Mouse (Mus musculus) limb, embryonic 14.5 days (tissue): Measurements from ENCODE around the gene Brca2. TPM values are rescaled to one million over a fixed set of nuclear protein-coding genes. Genes with fewer than 3 reads are reported as not detected.
A peak's percentile ranks its signal among the peaks of the same experiment; 100 is the strongest.

Experiments used
- ATAC-seq: fragments of 200-750 bp; cut with Nextera tagmentation; 2 replicates; pipeline ENCODE4 v1.8.0; 2017; ENCODE audit warnings: low read depth, moderate number of reproducible peaks, moderate TSS enrichment; ENCODE audit not compliant: low FRiP score
- DNase-seq: peaks from one replicate; pipeline ENCODE4 v3.0.0-alpha.2; 2015; ENCODE audit warnings: low spot score
- H3K27ac ChIP-seq: fragments of 300-500 bp; sonication (generic); replicated peaks from 2 replicates; pipeline ENCODE4 v1.5.1; 2014; ENCODE audit warnings: low read depth, mild to moderate bottlenecking, low read length, moderate library complexity, mixed read lengths
- H3K27me3 ChIP-seq: fragments of 300-500 bp; sonication (generic); 2 replicates; pipeline ENCODE4 v1.6.1; 2014; ENCODE audit warnings: low read length, mixed read lengths; ENCODE audit not compliant: control insufficient read depth, insufficient read depth
- H3K36me3 ChIP-seq: fragments of 300-500 bp; sonication (generic); 2 replicates; pipeline ENCODE4 v1.6.1; 2014; ENCODE audit warnings: mild to moderate bottlenecking, low read length, moderate library complexity, mixed read lengths; ENCODE audit not compliant: control insufficient read depth, insufficient read depth
- H3K4me1 ChIP-seq: fragments of 300-500 bp; sonication (generic); 2 replicates; pipeline ENCODE4 v1.6.1; 2014; ENCODE audit warnings: antibody characterized with exemption, low read length, mixed read lengths; ENCODE audit not compliant: control insufficient read depth, insufficient read depth
- H3K4me2 ChIP-seq: fragments of 300-500 bp; sonication (generic); replicated peaks from 2 replicates; pipeline ENCODE4 v1.6.1; 2014; ENCODE audit warnings: low read depth, mild to moderate bottlenecking, low read length, moderate library complexity; ENCODE audit not compliant: severe bottlenecking
- H3K4me3 ChIP-seq: fragments of 300-500 bp; sonication (generic); replicated peaks from 2 replicates; pipeline ENCODE4 v1.5.1; 2014; ENCODE audit warnings: low read length
- H3K9ac ChIP-seq: fragments of 300-500 bp; sonication (generic); 2 replicates; pipeline ENCODE4 v1.6.1; 2014; ENCODE audit warnings: mild to moderate bottlenecking, low read depth, low read length, moderate library complexity; ENCODE audit not compliant: severe bottlenecking
- H3K9me3 ChIP-seq: fragments of 300-500 bp; sonication (generic); 2 replicates; pipeline ENCODE4 v1.6.1; 2016; ENCODE audit warnings: low read length; ENCODE audit not compliant: control insufficient read depth
- POLR2A ChIP-seq: fragments of 200-500 bp; IDR thresholded peaks from 2 replicates; pipeline ENCODE4 v1.8.0; 2012; ENCODE audit warnings: inconsistent platforms, mild to moderate bottlenecking, moderate library complexity, borderline replicate concordance; ENCODE audit not compliant: insufficient read depth, insufficient read length; ENCODE audit errors: extremely low read depth
- WGBS: fragments of 180-500 bp; shearing (Covaris S2); extraction: QIAGEN DNeasy Blood & Tissue Kit; methylation state at CpG from one replicate; pipeline ENCODE4 v1.1.7; 2014; 5-methylcytosine and 5-hydroxymethylcytosine counted together
- polyA plus RNA-seq, 2 experiments: library from polyadenylated mRNA; depleted of rRNA in 1 of 2; stranded (reverse) in 1 of 2; unstranded in 1 of 2; fragments of >200 nt; fragmentation: Nextera tagmentation in 1 of 2; extraction: Ambion mirVana in 1 of 2; gene quantifications; 2 replicates each; pipeline versions ENCODE4 v1.2.1 to v1.2.3; 2012 to 2014

Gene Brca2
- polyA plus RNA-seq, 2 experiments: 15.9 to 25.9 TPM

DNA sequence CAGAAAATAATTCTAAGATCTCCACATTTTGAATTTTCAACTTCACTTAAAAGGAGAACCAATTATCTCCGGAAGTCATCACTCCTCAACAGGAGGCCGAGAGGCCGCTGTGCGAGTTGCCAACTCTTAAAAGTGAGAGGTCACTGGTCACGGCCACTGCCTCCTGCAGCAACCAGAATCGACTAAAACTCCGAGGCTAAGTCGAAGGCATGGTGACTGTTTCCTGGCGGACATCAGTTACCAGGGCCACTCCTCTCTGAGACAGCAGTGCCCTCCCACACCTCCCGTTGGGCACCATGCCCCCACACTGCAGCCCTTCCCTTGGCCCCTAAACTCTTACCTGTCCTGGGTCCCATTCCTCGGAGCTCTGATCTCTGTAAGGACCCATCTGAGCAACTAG lies 54.4 kb downstream of the Brca2 start:
- no peaks in the 10 kb centered on the region; the same call in 1 of the 2 replicates for H3K4me1 ChIP-seq
- H3K36me3 ChIP-seq: peaks cover 5% of the 10 kb centered on the region
- H3K4me3 ChIP-seq: no peak overlapping the region
- no peaks in the 10 kb centered on the region for H3K27me3 ChIP-seq
- DNase-seq (no peak), ATAC-seq (no peak)
- no peak overlapping the region for H3K27ac ChIP-seq
- TF ChIP-seq POLR2A: no peak
- no peak overlapping the region for H3K4me2 ChIP-seq
- H3K9ac ChIP-seq: no peak overlapping the region
- WGBS: 86% methylated on average over 11 of the region's 11 CpGs
- no peaks in the 10 kb centered on the region for H3K9me3 ChIP-seq

DNA sequence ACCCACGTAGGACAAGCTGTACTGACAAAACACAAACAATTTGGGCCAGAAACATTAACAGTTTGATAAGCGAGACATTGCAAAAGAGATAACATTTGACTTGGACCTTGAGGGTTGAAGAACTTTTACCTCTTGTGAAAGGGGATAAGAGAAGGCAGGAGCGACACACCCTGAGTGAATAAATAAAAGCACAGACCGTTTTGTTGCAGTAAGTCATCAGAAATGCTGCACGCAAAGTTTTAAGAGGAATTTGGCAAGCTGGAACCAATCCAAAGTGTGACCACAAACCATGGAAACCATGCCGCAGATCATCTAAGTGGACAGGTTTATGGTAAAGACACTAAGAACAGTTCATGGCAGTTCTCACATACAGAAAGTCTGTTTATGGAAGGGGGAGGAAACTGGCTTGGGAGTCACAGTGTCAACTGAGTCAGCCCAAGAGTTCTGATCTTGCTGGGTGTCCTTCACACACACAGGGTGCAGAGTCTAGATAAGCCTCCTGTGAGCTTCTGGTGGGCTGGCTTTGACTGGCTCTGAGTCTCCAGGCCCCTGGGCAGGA lies 56.3 kb downstream of the Brca2 start:
- Histone ChIP-seq H3K4me1 (no peaks in the 10 kb centered on the region; the same call in 1 of the 2 replicates), H3K27me3 (no peaks in the 10 kb centered on the region), H3K9me3 (no peaks in the 10 kb centered on the region), H3K36me3 (no peaks in the 10 kb centered on the region), H3K4me2 (no peak overlapping the region), H3K4me3 (no peak overlapping the region), H3K9ac (no peak overlapping the region), H3K27ac (no peak overlapping the region)
- 46% methylated on average over 6 of the region's 6 CpGs for WGBS
- ATAC-seq: no peak
- TF ChIP-seq POLR2A: no peak
- DNase-seq: peak; percentile 32

DNA sequence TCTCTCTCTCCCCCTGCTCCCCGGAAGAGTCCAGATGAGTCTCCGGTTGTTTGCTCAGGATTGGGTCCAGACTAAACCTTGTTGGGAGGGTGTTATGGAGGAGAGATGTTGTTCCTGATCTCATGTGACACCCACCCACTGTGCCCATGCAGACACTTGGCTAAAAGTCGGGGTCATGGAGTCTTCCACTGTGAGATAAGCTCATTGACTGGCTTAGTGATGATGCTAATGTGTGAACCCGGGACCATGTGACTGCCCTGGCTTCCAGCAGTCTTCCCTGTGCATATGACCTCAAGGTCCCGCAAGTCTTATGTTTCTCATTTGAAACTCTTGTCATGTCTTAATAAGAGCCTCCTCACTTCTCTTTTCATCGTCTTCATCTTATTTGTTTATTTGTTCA lies 58.8 kb downstream of the Brca2 start:
- no peak for TF ChIP-seq POLR2A
- Histone ChIP-seq H3K4me3 (no peak overlapping the region), H3K9me3 (no peaks in the 10 kb centered on the region), H3K4me1 (no peaks in the 10 kb centered on the region; the same call in 1 of the 2 replicates), H3K36me3 (no peaks in the 10 kb centered on the region), H3K9ac (no peak overlapping the region), H3K27me3 (no peaks in the 10 kb centered on the region), H3K4me2 (no peak overlapping the region), H3K27ac (no peak overlapping the region)
- 80% methylated on average over 6 of the region's 6 CpGs for WGBS
- no peak for DNase-seq
- ATAC-seq: no peak

DNA sequence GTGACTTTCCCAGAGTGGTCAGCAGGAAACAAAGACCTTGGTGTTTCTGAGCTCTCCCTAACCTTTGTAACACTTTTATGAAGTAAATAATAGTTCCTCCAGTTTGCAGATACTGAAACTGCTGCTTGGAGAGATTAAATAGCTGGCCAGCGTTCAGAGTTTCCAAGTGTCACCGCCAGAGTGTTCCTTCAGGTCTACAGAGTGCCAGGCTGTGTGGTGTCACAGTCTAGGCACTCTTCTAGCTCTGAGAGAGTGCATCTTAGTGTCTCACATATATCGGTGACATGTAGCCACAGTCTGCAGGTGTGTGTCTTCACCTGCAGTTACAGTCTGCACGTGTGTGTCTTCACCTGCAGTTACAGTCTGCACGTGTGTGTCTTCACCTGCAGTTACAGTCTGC lies 60.8 kb downstream of the Brca2 start:
- 80% methylated on average over 5 of the region's 5 CpGs for WGBS
- Histone ChIP-seq H3K9ac (no peak overlapping the region), H3K4me2 (no peak overlapping the region), H3K4me3 (no peak overlapping the region), H3K27me3 (no peaks in the 10 kb centered on the region), H3K4me1 (no peaks in the 10 kb centered on the region; the same call in 1 of the 2 replicates), H3K36me3 (no peaks in the 10 kb centered on the region), H3K27ac (no peak overlapping the region), H3K9me3 (no peaks in the 10 kb centered on the region)
- no peak for TF ChIP-seq POLR2A
- ATAC-seq: no peak
- DNase-seq: no peak

DNA sequence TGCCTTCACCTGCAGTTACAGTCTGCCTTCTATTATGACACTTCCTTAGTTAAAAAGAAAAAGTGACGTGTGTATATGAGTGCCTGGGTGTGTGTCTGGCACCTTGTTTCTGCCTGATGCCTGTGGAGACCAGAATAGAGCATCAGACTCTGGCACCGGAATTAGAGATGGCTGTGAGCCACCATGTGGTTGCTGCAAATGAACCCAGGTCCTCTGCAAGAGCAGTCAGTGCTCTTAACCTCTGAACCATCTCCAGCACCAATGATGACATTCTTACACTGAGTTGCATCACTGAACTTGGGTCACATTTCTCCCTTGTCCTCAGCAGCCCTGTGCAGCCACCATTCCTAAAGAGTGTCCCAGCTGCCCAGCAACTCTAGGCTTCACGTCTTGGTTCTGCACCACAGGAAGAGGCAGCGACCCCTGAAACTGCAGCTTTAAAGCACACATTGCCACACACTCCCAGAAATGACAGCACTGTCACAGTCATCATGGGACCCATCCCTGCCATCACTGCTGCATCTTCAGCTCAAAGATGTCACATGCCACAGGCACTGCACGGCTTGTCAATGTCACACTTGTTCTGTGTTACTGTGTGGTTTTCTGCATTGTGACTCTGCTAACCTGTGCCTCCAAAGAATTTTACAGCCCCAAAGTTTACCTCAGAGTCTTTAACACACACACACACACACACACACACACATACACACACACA lies 61.3 kb downstream of the Brca2 start:
- DNase-seq (no peak), ATAC-seq (no peak)
- Histone ChIP-seq H3K36me3 (no peaks in the 10 kb centered on the region), H3K27me3 (no peaks in the 10 kb centered on the region), H3K27ac (no peak overlapping the region), H3K4me2 (no peak overlapping the region), H3K4me3 (no peak overlapping the region), H3K9me3 (no peaks in the 10 kb centered on the region), H3K9ac (no peak overlapping the region), H3K4me1 (no peaks in the 10 kb centered on the region; the same call in 1 of the 2 replicates)
- TF ChIP-seq POLR2A: no peak
- WGBS: 66% methylated on average over 5 of the region's 5 CpGs

DNA sequence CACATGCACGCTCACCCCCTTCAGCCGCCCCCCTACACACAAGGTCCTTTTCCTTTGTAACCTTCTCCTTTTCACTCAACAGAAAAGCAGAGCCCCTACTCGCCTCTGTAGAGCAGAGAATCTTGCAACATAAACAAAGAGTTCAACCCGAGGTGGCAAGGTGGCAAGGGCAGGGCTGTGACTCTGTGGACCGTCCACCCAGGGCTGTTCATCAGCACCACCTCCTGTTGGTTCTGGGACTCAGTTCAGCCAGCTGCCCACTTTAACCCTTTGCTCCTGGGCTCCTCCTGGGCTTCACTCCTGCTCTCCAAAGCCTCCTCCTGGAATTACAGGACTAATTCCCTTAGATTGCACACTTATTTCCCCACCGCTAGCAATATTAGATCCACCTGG lies 61.9 kb downstream of the Brca2 start:
- Histone ChIP-seq H3K36me3 (no peaks in the 10 kb centered on the region), H3K9ac (no peak overlapping the region), H3K27ac (no peak overlapping the region), H3K27me3 (no peaks in the 10 kb centered on the region), H3K4me3 (no peak overlapping the region), H3K9me3 (no peaks in the 10 kb centered on the region), H3K4me1 (no peaks in the 10 kb centered on the region), H3K4me2 (no peak overlapping the region)
- DNase-seq (no peak), ATAC-seq (no peak)
- 38% methylated on average over 6 of the region's 6 CpGs for WGBS
- TF ChIP-seq POLR2A: no peak
